Mouse (Mus musculus) right cerebral cortex, postnatal 25 days (tissue): ENCODE data around the gene Srgap2.

Experiments used
- DNase-seq: peaks from one replicate; pipeline ENCODE4 v3.0.0; 2022

The Srgap2 gene

GRCm38 (mm10) chr1:131236077-131236476 is 291.1 kb downstream of the Srgap2 start:
- no peak for DNase-seq
